Mouse (Mus musculus): Measurements from ENCODE around the gene Syce2. TPM values are rescaled to one million over a fixed set of nuclear protein-coding genes. Genes with fewer than 3 reads are reported as not detected.

Syce2 gene
- polyA plus RNA-seq, 1 experiment = 5.5 TPM

DNA sequence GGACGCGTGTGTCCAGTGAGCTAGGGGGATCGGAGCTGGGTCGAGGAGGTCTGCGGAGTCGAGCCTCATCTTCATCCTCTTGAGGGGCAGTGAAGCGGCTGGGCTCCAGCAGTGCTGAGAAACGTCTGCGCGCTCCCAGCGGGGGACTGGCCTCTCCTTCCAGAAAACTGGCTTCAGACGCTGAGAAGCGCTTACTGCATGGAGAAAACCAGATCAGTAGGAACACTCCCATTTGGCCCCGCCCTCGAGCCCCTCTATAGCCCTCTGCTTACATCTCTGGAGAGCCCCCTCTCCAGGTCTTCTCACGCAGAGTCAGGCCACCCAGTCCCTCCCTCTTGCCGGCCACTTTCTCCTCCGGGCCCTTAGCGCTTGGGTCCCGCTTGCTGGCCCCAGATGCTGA lies 45.9 kb downstream of the Syce2 start:
- WGBS = 62% methylated on average over 20 of the region's 20 CpGs

DNA sequence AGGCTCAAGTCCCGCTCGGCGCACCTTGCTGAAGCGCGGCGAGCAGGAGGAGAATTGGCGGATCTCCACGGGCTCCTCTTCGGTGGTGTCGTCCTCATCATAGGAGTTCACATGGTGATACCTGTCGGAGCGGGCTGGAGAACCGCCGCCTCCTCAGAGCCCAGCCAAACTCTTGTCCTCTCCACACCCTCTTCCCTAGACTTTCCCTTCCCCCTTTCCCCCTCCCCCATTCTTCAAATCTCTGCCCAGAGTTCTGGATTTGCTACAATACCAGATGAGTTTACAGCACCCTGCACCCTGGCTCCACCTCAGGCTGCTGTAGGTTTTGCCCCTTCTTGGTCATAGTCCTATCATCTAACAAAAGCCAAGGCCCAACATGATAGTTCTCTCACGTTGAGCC lies 46.7 kb downstream of the Syce2 start:
- no peak for DNase-seq (ENCODE audit: low read depth, low spot score)
- WGBS = 94% methylated on average over 15 of the region's 15 CpGs

More for the DNA sequence above, 45.9 kb downstream of the Syce2 start:
- no peak for DNase-seq (ENCODE audit: low read depth, low spot score)

DNA sequence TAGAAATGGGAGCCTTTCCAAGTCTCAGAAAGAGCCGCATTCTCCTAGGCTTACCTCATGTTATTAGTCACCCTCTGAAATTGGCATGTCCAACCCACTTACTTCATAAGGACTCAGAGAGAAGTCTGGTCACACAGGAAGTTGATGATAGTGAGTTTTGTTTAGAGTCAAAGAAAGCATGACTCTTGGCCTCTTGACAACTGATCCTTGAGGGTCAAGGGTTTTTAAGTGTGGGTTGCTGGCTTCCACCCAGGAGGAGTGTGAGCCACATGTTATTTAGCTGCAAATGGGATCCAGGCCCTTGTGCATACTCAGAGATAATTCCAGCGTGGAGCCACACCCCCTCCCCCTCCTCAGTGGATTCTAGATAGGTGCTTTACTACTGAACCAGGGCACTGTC lies 49.7 kb downstream of the Syce2 start:
- DNase-seq (ENCODE audit: low read depth, low spot score) = no peak
- WGBS = 71% methylated on average over 2 of the region's 2 CpGs

DNA sequence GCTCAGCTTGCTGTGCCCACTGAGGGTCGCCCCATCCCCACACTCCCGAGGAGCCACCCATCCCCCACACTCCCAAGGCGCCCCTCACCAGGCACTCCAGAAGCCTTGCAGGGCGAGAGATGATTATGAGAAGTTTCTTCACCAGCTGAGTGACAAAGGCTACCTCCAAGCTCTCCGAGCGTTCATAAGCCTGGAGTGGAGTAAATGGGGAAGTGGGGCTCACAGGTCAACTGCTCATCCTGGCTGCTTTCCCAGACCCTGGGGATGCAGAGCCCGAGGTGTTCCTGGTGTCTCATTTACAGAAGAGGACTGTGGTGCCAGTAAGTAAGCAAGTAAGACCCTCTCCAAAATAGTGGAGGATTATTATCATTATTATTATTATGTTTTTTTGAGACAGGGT lies 53.6 kb downstream of the Syce2 start:
- DNase-seq (ENCODE audit: low read depth, low spot score) = no peak
- 57% methylated on average over 7 of the region's 7 CpGs for WGBS

DNA sequence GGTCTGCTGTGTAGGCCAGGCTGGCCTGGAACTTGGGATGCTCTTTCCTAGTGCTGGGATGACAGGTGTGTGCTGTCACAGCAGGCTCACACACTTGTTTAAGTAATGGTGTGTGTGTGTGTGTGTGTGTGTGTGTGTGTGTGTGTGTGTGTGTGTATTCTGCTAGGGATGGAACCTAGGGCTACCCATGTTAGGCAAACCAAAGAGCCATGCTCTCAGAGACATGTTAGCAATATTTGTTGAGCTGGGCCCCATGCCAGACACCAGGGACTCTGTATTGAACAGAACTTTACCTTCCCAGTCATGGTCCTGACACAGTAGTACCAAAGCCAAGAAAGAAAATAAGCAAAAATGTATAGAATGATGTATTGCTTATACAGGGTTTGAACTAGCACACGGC lies 55.6 kb downstream of the Syce2 start:
- WGBS = 84% methylated on average over 1 of the region's 1 CpGs
- DNase-seq (ENCODE audit: low read depth, low spot score) = no peak

DNA sequence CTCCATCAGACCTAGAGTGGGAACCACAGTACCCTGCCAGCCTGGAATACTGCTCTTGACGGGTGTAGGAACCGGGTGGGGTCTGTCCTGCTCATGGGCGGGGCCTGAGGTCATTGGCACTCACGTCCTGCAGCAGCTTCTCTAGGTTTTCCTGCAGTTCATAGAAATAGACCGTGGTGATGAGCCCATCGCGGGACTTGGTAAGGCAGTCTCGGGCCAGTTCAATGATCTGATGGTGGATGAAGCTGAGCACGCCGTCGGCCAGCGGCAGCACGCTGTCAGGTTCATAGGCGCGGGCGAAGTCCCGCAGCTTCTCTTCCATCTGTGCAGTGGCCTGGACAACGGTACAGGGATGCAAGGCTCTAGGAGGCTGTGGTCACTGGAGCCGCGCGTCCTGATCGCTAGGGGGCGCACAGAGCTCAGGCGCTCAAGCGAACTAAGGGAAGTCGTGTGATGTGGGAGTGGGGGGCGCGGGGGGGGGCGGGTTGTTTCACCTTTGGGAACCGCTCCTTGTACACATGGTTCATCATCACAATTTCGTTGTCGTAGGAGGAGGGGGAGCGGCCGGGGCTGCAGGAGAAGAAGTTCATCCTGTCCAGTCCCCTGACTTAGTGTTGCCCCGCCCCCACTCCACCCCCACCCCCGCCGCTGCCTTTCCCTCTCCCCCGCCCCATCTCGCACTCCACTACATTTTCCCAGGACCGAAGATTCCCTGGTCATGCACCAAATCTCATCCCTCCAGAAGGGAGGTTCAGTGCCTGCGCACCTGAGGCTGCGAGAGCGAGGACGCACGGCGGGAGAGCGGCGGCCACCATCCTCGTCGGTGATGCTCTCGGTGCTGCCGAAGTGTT lies 56.8 kb downstream of the Syce2 start:
- 5% methylated on average over 51 of the region's 52 CpGs for WGBS
- no peak for DNase-seq (ENCODE audit: low read depth, low spot score)

DNA sequence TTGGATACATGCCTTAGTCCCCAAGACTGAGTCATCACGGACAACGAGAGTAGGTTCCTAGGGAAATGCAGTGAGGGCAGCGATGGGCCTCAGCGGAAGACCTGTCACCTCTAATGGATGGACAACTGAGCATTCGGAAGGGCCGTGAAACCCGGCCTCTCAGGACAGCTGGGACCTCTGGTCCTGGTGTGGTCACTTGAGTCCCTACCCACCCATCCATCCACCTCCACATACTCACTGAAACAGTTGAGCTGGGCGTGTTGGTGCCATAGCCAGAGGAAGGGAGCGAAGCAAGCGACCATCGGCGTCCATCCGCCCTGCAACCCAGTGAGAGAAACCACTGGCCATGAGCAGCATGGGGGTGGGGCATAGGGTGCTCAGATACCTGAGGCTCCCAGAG lies 58.7 kb downstream of the Syce2 start:
- WGBS = 84% methylated on average over 13 of the region's 13 CpGs
- no peak for DNase-seq (ENCODE audit: low read depth, low spot score)

DNA sequence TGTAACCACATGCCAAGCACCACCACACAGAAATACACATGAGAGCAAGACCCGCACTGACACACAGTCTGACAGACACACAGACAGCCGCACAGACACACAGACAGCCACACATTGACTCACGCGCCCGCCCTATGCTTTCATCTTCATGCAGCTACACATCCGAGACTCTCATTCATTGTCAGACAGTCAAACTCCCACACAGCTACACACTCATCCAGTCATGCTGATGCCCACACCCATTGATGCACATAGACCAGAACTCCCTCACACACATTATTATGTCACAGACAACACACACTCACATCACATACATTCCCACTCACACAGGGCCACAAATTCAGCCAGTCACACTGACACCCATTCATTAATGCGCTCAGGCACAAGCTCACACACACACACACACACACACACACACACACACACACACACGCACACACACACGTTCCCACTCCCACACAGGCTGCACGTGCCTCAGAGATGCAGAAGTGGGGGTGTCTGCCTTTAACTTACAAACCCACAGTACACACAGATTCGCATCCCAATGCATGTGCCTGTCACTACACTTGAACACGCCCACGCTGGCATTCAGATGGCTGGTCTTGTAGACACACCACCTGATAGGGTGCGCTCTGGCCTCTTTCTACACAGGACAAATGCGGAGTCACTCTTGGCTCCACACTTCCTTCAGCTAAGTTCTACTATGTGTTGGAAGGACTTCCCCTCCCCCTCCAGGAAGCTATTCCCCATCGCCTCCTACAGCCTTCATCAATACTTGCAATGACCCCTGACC lies 62.1 kb downstream of the Syce2 start:
- DNase-seq (ENCODE audit: low read depth, low spot score) = no peak
- 72% methylated on average over 16 of the region's 16 CpGs for WGBS

DNA sequence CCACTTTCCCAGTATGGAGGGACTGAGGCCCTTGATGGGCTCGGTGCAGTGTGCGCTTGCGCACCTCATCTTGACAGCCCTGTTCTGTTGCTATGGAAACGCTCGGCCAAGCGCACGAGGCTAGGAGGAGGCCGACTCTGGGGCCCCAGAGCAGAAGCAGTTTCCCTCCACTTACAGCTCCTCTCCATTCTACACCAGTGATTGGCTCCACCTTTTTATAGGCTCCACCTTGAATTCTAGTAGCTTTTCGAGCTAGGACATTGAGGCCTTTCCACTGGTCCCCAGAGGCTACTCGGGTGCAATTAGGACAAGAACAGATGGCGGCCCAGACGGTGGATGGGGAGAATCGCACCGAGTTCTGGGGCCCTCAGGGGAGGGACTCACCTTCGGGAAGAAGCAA lies 62.9 kb downstream of the Syce2 start:
- DNase-seq (ENCODE audit: low read depth, low spot score) = no peak

DNA sequence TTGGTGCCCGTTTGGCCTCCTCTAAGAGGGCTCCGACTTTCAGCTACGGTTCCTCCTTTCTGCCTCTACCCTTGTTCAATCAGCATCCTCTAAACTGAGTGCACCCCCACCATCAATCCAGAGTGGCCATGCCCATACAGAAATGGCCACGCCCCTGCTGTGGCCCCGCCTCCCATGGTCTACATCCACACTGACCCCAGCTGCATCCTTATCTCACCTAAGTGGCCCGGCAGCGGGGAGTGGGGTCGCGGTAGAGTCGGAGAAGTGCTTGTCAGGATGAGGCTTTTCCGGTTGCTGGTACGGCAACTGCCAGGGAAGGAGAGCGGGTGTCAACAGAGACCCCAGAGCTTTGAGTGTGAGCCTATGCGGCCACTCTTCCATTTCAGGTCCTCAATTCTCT lies 63.6 kb downstream of the Syce2 start:
- DNase-seq (ENCODE audit: low read depth, low spot score) = no peak
- 6% methylated on average over 14 of the region's 14 CpGs for WGBS

More for the DNA sequence above, 62.9 kb downstream of the Syce2 start:
- WGBS = 3% methylated on average over 15 of the region's 15 CpGs

DNA sequence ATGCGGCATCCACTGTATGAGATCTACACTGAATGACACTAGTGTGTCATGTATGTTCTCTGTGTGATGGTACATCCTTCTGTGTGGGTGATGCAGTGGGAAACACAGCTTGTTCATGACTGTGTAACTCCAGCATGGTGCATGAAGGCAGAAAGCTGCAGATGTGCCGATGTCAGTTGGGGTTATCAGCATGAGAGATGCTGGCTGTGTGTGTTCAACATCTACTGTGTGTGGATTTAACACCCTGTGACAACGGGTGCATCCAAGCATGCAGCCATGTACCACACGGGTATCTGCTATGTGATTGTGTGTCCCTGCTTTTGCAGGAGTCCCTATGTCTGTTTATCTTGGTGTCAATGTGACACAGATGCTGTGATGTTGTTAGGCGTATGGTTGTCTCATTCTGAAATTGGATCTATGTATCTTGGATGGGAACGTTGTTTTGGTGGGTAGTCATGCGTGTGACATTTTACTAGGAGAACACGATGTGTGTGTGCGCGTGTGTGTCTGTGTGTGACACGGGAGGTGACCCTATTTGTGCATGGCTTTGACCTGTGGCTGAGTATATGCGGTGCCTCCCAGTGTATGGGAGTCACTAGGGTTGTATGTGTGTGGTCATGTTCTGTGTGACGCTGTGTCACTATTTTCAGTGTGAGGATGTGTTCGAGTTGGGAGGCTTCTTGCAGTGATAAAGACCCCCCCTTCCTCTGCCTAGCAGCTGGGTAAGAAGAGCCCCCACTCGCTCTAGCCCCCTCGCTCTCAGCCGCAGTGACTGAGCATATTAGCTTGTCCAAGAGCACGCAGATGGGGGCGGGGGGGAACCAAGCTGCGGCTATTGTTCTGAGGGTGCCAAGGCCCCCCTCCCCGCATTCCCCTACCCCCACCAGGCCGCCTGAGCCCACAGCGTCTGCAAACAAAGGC lies 64.4 kb downstream of the Syce2 start:
- 24% methylated on average over 23 of the region's 23 CpGs for WGBS

DNA sequence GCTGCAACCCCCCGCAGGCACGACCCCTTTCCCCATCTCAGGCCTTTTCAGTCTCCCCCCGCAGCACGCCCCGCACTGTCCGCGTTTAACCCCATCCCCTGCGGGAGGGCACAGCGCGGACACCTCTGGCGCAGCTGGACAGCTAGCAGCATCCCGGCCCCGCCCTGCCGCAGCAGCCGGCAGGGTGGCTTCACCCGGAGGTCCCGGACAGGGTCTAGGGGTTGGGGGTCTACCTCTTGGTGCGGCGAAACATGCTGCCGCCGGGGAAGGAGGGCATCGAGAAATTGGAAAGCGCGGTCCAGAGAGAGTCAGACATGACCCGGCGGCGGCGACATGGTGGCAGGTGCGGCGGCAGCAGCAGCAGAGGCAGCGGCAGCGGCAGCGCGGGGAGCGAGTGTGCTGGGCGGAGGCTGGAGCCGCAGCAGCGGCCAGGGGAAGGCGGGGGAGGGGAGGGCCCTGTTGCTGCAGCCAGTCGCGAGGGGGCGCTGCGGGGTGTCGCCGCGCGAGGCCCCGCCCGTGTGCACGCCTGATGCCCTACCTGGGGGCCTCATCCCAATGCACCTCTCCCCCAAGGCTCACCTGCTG lies 65.1 kb downstream of the Syce2 start, which contains the start of gene Mast1:
Gene Mast1, minus strand, starts transcription at position 398 of the 585 bp plus-strand sequence.
- 2% methylated on average over 50 of the region's 50 CpGs for WGBS
- DNase-seq (ENCODE audit: low read depth, low spot score) = no peak

More for the DNA sequence above, 64.4 kb downstream of the Syce2 start:
- no peak for DNase-seq (ENCODE audit: low read depth, low spot score)

Other genes with a start within 250 kb of the Syce2 start
- 28.1 and 39.5 TPM in 2 replicates for gene Ier2, start 209.3 kb upstream of the Syce2 start, polyA plus RNA-seq (2012; rRNA removed)
- gene Trmt1, start 185.8 kb upstream of the Syce2 start, polyA plus RNA-seq (2012; rRNA removed) = 58.1 and 68.2 TPM in 2 replicates
- 71.5 and 96.6 TPM in 2 replicates for gene Nacc1, start 184.2 kb upstream of the Syce2 start, polyA plus RNA-seq (2012; rRNA removed)
- 6.6 and 7.1 TPM in 2 replicates for gene Lyl1, start 170.7 kb upstream of the Syce2 start, polyA plus RNA-seq (2012; rRNA removed)
- gene G430095P16Rik, start 149.1 kb upstream of the Syce2 start, polyA plus RNA-seq (2012; rRNA removed) = 0.12 and 0.18 TPM in 2 replicates
- gene Nfix, start 71.8 kb upstream of the Syce2 start, polyA plus RNA-seq (2012; rRNA removed) = 14.5 and 15.4 TPM in 2 replicates
- 1.9 and 3.0 TPM in 2 replicates for gene Dand5, start 49.3 kb upstream of the Syce2 start, polyA plus RNA-seq (2012; rRNA removed)
- 13.4 and 22.8 TPM in 2 replicates for gene Gadd45gip1, start 40.6 kb upstream of the Syce2 start, polyA plus RNA-seq (2012; rRNA removed)
- gene Rad23a, start 31.4 kb upstream of the Syce2 start, polyA plus RNA-seq (2012; rRNA removed) = 49.3 and 65.9 TPM in 2 replicates
- 402 and 404 TPM in 2 replicates for gene Calr, start 25.2 kb upstream of the Syce2 start, polyA plus RNA-seq (2012; rRNA removed)
- 50.9 and 54.2 TPM in 2 replicates for gene Farsa, start 15.1 kb upstream of the Syce2 start, polyA plus RNA-seq (2012; rRNA removed)
- 38.6 and 64.2 TPM in 2 replicates for gene Gcdh, start 21.8 kb downstream of the Syce2 start, polyA plus RNA-seq (2012; rRNA removed)
- gene Klf1, start 29.8 kb downstream of the Syce2 start, polyA plus RNA-seq (2012; rRNA removed) = 0.38 and 0.43 TPM in 2 replicates
- 8.4 and 8.7 TPM in 2 replicates for gene Dnase2a, start 36.4 kb downstream of the Syce2 start, polyA plus RNA-seq (2012; rRNA removed)
- gene Mast1, start 65.2 kb downstream of the Syce2 start, polyA plus RNA-seq (2012; rRNA removed) = 0.36 and 0.49 TPM in 2 replicates
- not detected in 2 replicates for gene Rtbdn, start 74.9 kb downstream of the Syce2 start, polyA plus RNA-seq (2012; rRNA removed)
- 1.2 and 1.4 TPM in 2 replicates for gene Gm49661, start 97.3 kb downstream of the Syce2 start, polyA plus RNA-seq (2012; rRNA removed)
- gene Prdx2, start 97.5 kb downstream of the Syce2 start, polyA plus RNA-seq (2012; rRNA removed) = 183 and 200 TPM in 2 replicates
- 48.2 and 52.8 TPM in 2 replicates for gene Rnaseh2a, start 97.7 kb downstream of the Syce2 start, polyA plus RNA-seq (2012; rRNA removed)
- 80.2 and 118 TPM in 2 replicates for gene Junb, start 106.6 kb downstream of the Syce2 start, polyA plus RNA-seq (2012; rRNA removed)
- 33.8 and 49.0 TPM in 2 replicates for gene Hook2, start 118.5 kb downstream of the Syce2 start, polyA plus RNA-seq (2012; rRNA removed)
- 0.33 TPM in 1 of 2 replicates, not detected in the other for gene Best2, start 142.4 kb downstream of the Syce2 start, polyA plus RNA-seq (2012; rRNA removed)
- 142 and 146 TPM in 2 replicates for gene Asna1, start 153.2 kb downstream of the Syce2 start, polyA plus RNA-seq (2012; rRNA removed)
- gene Trir, start 154.7 kb downstream of the Syce2 start, polyA plus RNA-seq (2012; rRNA removed) = 93.9 and 101 TPM in 2 replicates
- gene Tnpo2, start 164.8 kb downstream of the Syce2 start, polyA plus RNA-seq (2012; rRNA removed) = 34.5 and 50.7 TPM in 2 replicates
- gene Fbxw9, start 187.9 kb downstream of the Syce2 start, polyA plus RNA-seq (2012; rRNA removed) = 33.9 and 40.8 TPM in 2 replicates
- 0.73 and 1.0 TPM in 2 replicates for gene Gm5741, start 195.9 kb downstream of the Syce2 start, polyA plus RNA-seq (2012; rRNA removed)
- 33.3 and 41.4 TPM in 2 replicates for gene Dhps, start 199.6 kb downstream of the Syce2 start, polyA plus RNA-seq (2012; rRNA removed)
- 121 and 139 TPM in 2 replicates for gene Wdr83os, start 208.6 kb downstream of the Syce2 start, polyA plus RNA-seq (2012; rRNA removed)
- 29.4 and 33.9 TPM in 2 replicates for gene Wdr83, start 209.2 kb downstream of the Syce2 start, polyA plus RNA-seq (2012; rRNA removed)
- 37.4 and 64.2 TPM in 2 replicates for gene Man2b1, start 211.2 kb downstream of the Syce2 start, polyA plus RNA-seq (2012; rRNA removed)

Data from large intestine, adult 2 months (tissue).